ENCODE assay signal across 19 mouse cellular contexts in the genomic region with DNA sequence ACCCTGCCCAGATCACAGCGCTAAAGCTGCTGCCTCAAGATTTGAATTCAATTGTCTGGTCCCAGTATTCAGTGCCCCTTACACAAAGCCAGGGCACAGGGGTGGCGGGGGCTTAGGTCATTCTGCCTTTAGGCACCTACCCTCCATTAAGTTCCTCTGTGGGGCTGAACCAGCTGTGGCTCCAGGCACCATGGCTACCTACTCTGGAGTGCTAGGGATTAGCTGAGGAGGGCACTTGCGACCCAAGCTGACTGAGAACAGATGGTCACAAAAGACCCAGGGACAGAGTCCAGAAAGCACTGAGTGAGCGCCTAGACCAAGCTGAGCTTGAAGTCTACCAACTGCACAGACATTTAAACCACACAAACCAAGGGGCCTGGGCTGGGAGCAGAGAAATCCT. TPM values are rescaled to one million over a fixed set of nuclear protein-coding genes. Genes with fewer than 3 reads are reported as not detected.
DNase-seq lines count a peak whose midpoint lies in the region; ATAC-seq lines count a peak whose summit lies in the region.
"Had no signal": no experiment of that assay in that cellular context is flagged by ENCODE, and none has a peak within 500 bp of the region (broad histone marks: within the 10 kb centered on the region; RNA-seq: fewer than 3 reads in every experiment).

No protein-coding gene starts in this region.

- intact Hi-C loops in heart, postnatal 25 days (cut with DNase I), result no loop called here

- H3K27me3 ChIP-seq in heart, embryonic 13.5 days (replicated peaks), result no peaks in the 10 kb centered on the region
- H3K27me3 ChIP-seq in midbrain, embryonic 12.5 days, result no peaks in the 10 kb centered on the region
- H3K27me3 ChIP-seq: limb, embryonic 15.5 days; stomach, embryonic 15.5 days had no signal

- no peak for ATAC-seq in heart, embryonic 13.5 days (ENCODE audit: extremely low read depth, insufficient number of reproducible peaks, low FRiP score, low TSS enrichment)
- ATAC-seq in midbrain, embryonic 12.5 days (ENCODE audit: low FRiP score, low read depth), result peak; percentile 34; the same call in 1 of the 2 replicates
- no peak for ATAC-seq in monocyte, adult 5-6 weeks (replicated peaks; ENCODE audit: insufficient number of reproducible peaks, low FRiP score, low TSS enrichment, poor library complexity, severe bottlenecking)
- ATAC-seq: intestine, postnatal 0 days had no signal

- H3K36me3 ChIP-seq in heart, embryonic 13.5 days, result peaks cover 95% of the 10 kb centered on the region
- H3K36me3 ChIP-seq in midbrain, embryonic 12.5 days, result peaks cover 98% of the 10 kb centered on the region

- peak overlapping the region; percentile 21; the same call in 1 of the 2 replicates for H3K27ac ChIP-seq in heart, embryonic 13.5 days (replicated peaks)
- peak overlapping the region; percentile 67 for H3K27ac ChIP-seq in midbrain, embryonic 12.5 days (replicated peaks)
- H3K27ac ChIP-seq: limb, embryonic 15.5 days; stomach, embryonic 15.5 days had no signal

- H3K9ac ChIP-seq in heart, embryonic 13.5 days, result no peak overlapping the region
- no peak overlapping the region for H3K9ac ChIP-seq in midbrain, embryonic 12.5 days (replicated peaks)
- H3K9ac ChIP-seq: limb, embryonic 15.5 days; stomach, embryonic 15.5 days had no signal

- WGBS in heart, embryonic 13.5 days, result 71% methylated on average over 4 of the region's 4 CpGs
- 49% methylated on average over 4 of the region's 4 CpGs for WGBS in midbrain, embryonic 12.5 days

- H3K4me1 ChIP-seq in heart, embryonic 13.5 days, result peaks cover 14% of the 10 kb centered on the region; the same call in 1 of the 2 replicates
- H3K4me1 ChIP-seq in midbrain, embryonic 12.5 days, result peaks cover 18% of the 10 kb centered on the region
- H3K4me1 ChIP-seq: stomach, embryonic 15.5 days had no signal

- H3K4me2 ChIP-seq in heart, embryonic 13.5 days, result no peak overlapping the region
- no peak overlapping the region for H3K4me2 ChIP-seq in midbrain, embryonic 12.5 days (replicated peaks)
- H3K4me2 ChIP-seq: limb, embryonic 15.5 days; stomach, embryonic 15.5 days had no signal

- no peaks in the 10 kb centered on the region for H3K9me3 ChIP-seq in heart, embryonic 13.5 days
- H3K9me3 ChIP-seq in midbrain, embryonic 12.5 days, result no peaks in the 10 kb centered on the region
- H3K9me3 ChIP-seq: limb, embryonic 15.5 days; stomach, embryonic 15.5 days had no signal

- DNase-seq in heart, postnatal 25 days (ENCODE audit: low spot score), result no peak
- DNase-seq in brain, adult 2 months (ENCODE audit: low read depth, low spot score), result peak; percentile 90
- DNase-seq in cerebellum, adult 18-20 months, result peak; percentile 66 to 77
- no peak for DNase-seq in right cerebral cortex, adult 18-20 months
- DNase-seq: embryo, embryonic 11 days; kidney, postnatal 4 days; lung, adult 2 months; thymus, postnatal 25 days had no signal

- H3K4me3 ChIP-seq in heart, embryonic 13.5 days, result no peak overlapping the region
- no peak overlapping the region for H3K4me3 ChIP-seq in midbrain, embryonic 12.5 days
- H3K4me3 ChIP-seq: limb, embryonic 15.5 days; stomach, embryonic 15.5 days had no signal

RNA-seq across cellular contexts. Expression of a gene that starts 22.6 kb away (rescaled TPM):
- 45.4 and 50.1 TPM in 2 replicates for polyA plus RNA-seq in heart, embryonic 13.5 days (2015; fragmentation: Nextera tagmentation; extraction: Ambion mirVana)
- 10 to 100 TPM; 42.2 to 52.2 TPM for total RNA-seq in heart, postnatal 25 days (2021)
- polyA plus RNA-seq in midbrain, embryonic 12.5 days (2016; fragmentation: Nextera tagmentation; extraction: Ambion mirVana), result 290 and 332 TPM in 2 replicates
- total RNA-seq in monocyte, adult 5-6 weeks (2017), result 15.5 to 40.8 TPM (median 16.3 TPM) in 3 replicates

RNA-seq across cellular contexts. Expression of a gene that starts 58.5 kb away (rescaled TPM):
- polyA plus RNA-seq in heart, embryonic 13.5 days (2015; fragmentation: Nextera tagmentation; extraction: Ambion mirVana), result not detected in 2 replicates
- total RNA-seq in heart, postnatal 25 days (2021), result not detected
- polyA plus RNA-seq in midbrain, embryonic 12.5 days (2016; fragmentation: Nextera tagmentation; extraction: Ambion mirVana), result not detected in 2 replicates
- not detected in 3 replicates for total RNA-seq in monocyte, adult 5-6 weeks (2017)
- total RNA-seq: gastrocnemius, adult 8-10 months; heart, postnatal 10 days; left cerebral cortex, adult 8-10 months; megakaryocyte progenitor cell, adult 5-6 weeks had no signal
- polyA plus RNA-seq: intestine, postnatal 0 days; limb, embryonic 15.5 days; neural tube, embryonic 14.5 days; stomach, embryonic 15.5 days had no signal

Comparison
In these comparisons a context has a peak if more than half of its experiments do, and no peak if none do; other contexts are left out.
1. DNase-seq: peak in brain, adult 2 months (single experiment) and cerebellum, adult 18-20 months (2 of 2); none in heart, postnatal 25 days (single experiment) and right cerebral cortex, adult 18-20 months (single experiment).